Mouse (Mus musculus) intestine, embryonic 16.5 days (tissue): ENCODE measurements around the gene Trmt10b. TPM values are rescaled to one million over a fixed set of nuclear protein-coding genes. Genes with fewer than 3 reads are reported as not detected.

Experiments used
- ATAC-seq: fragments of 200-750 bp; cut with Nextera tagmentation; 2 replicates; pipeline ENCODE4 v1.8.0; 2017; ENCODE audit warnings: moderate TSS enrichment, moderate library complexity
- H3K27ac ChIP-seq: fragments of 300-500 bp; sonication (generic); 2 replicates; pipeline ENCODE4 v1.5.1; 2014; ENCODE audit warnings: mild to moderate bottlenecking, low read length
- H3K27me3 ChIP-seq: fragments of 300-500 bp; sonication (generic); replicated peaks from 2 replicates; pipeline ENCODE4 v1.6.1; 2014; ENCODE audit warnings: low read length, control low read depth, mixed read lengths; ENCODE audit not compliant: control insufficient read depth, insufficient read depth
- H3K36me3 ChIP-seq: fragments of 300-500 bp; sonication (generic); 2 replicates; pipeline ENCODE4 v1.6.1; 2014; ENCODE audit warnings: low read length, control low read depth; ENCODE audit not compliant: control insufficient read depth, insufficient read depth
- H3K4me1 ChIP-seq: fragments of 300-500 bp; sonication (generic); 2 replicates; pipeline ENCODE4 v1.6.1; 2014; ENCODE audit warnings: low read length, control low read depth, mixed read lengths; ENCODE audit not compliant: control insufficient read depth, insufficient read depth
- H3K4me2 ChIP-seq: fragments of 300-500 bp; sonication (generic); 2 replicates; pipeline ENCODE4 v1.6.1; 2014; ENCODE audit warnings: low read depth, low read length, control low read depth
- H3K4me3 ChIP-seq: fragments of 300-500 bp; sonication (generic); 2 replicates; pipeline ENCODE4 v1.5.1; 2014; ENCODE audit warnings: mild to moderate bottlenecking, low read length
- H3K9ac ChIP-seq: fragments of 300-500 bp; sonication (generic); 2 replicates; pipeline ENCODE4 v1.6.1; 2014; ENCODE audit warnings: low read depth, low read length
- H3K9me3 ChIP-seq: fragments of 300-500 bp; sonication (generic); 2 replicates; pipeline ENCODE4 v1.6.1; 2016; ENCODE audit warnings: low read length, control low read depth; ENCODE audit not compliant: control insufficient read depth
- WGBS: fragments of 180-500 bp; shearing (Covaris S2); extraction: QIAGEN DNeasy Blood & Tissue Kit; methylation state at CpG from one replicate; pipeline ENCODE4 v1.1.7; 2014; 5-methylcytosine and 5-hydroxymethylcytosine counted together
- polyA plus RNA-seq: library from polyadenylated mRNA; unstranded; fragments of >200 nt; fragmentation: Nextera tagmentation; extraction: Ambion mirVana; gene quantifications from 2 replicates; pipeline ENCODE4 v1.2.1, GENCODE M21; 2015

Gene Trmt10b
- polyA plus RNA-seq, 1 experiment from 2014 or later, result 15.5 TPM

GRCm38 (mm10) chr4:45331139-45331538 lies 34.2 kb downstream of the Trmt10b start:
- ATAC-seq, result no peak
- H3K27me3 ChIP-seq, result no peaks in the 10 kb centered on the region
- no peaks in the 10 kb centered on the region for H3K9me3 ChIP-seq
- no peak overlapping the region for H3K4me3 ChIP-seq
- H3K4me2 ChIP-seq, result no peak overlapping the region
- H3K9ac ChIP-seq, result no peak overlapping the region
- 73% methylated on average over 7 of the region's 7 CpGs for WGBS
- no peak overlapping the region for H3K27ac ChIP-seq
- H3K4me1 ChIP-seq, result no peaks in the 10 kb centered on the region
- H3K36me3 ChIP-seq, result no peaks in the 10 kb centered on the region

DNA sequence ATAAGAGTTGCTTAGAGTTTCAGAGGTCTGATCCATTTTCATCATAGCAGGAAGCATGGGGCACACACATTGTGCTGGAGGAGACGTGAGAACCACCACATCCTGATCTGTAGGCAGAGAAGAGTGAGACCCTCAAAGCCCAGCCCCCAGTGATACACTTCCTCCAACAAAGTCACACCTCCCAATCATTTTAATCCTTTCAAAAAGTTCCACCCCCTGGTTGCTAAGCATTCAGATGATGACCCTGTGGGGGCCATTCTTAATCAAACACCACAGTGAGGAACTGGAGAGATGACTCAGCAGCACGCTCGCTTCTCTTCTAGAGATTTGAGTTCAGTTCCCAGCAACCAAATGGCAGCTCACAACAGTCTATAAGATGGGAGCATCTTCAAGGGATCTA lies 35.5 kb downstream of the Trmt10b start:
- H3K36me3 ChIP-seq, result no peaks in the 10 kb centered on the region

DNA sequence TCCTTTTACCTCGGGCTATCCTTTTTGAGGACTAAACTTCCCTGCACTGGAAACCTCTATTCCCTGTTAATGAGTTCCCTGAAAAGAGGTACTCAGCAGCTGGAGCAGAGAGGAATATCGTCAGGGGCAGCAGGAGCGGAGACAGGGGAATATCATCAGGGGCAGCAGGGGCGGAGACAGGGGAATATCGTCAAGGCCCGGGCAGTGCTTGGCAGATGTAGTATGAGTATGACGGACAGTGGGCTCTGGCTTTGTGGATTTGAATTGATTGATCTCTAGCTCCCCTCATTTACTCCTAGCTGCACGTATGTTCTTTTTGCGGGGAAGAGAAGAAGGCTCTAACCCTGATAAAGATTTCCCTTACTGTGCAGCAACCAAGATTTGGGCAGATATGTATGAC lies 44.3 kb downstream of the Trmt10b start:
- 62% methylated on average over 9 of the region's 9 CpGs for WGBS

More for the DNA sequence above, 35.5 kb downstream of the Trmt10b start:
- 50% methylated on average over 3 of the region's 3 CpGs for WGBS
- Histone ChIP-seq H3K27me3 (no peaks in the 10 kb centered on the region), H3K9me3 (no peaks in the 10 kb centered on the region), H3K4me1 (no peaks in the 10 kb centered on the region), H3K27ac (no peak overlapping the region), H3K4me2 (no peak overlapping the region), H3K9ac (no peak overlapping the region), H3K4me3 (no peak overlapping the region)
- no peak for ATAC-seq

DNA sequence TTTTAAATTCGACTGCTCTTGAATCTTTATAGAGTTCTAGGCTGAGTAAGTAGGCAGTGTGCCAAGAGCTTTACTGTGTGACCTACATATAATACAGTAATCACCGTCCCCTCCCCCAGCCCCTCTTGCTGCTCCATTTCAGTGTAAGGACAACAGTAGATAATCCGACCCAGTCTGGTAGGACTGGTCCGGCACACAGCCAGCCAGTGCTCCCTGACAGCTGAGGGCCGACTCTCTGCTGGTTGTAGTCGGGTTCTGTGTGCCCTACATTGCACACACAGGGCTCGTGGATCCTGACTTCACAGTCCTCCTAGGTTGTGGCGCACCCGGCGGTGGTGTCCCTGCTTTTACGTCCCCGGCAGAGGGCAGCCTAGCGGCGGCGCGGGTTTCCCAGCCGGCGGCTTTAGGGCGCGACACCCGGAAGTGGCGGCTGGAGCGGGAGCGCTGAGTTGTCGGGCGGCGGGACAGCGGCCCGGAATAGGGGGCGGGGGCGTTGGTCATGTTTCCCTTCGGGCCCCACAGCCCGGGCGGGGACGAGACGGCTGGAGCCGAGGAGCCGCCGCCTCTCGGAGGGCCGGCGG lies 44.8 kb downstream of the Trmt10b start, which contains the start of gene Dcaf10:
Dcaf10 (plus strand) TSS at position 433 of the 581 bp plus-strand sequence.
- ATAC-seq, result peak; percentile 96
- peak within 1 kb of the TSS; percentile 95 for H3K9ac ChIP-seq
- H3K27me3 ChIP-seq, result no peaks in the 10 kb centered on the region
- peak within 1 kb of the TSS; percentile 96 for H3K4me3 ChIP-seq
- no peaks in the 10 kb centered on the region for H3K9me3 ChIP-seq
- peak within 1 kb of the TSS; percentile 99 for H3K27ac ChIP-seq
- H3K4me2 ChIP-seq, result peak within 1 kb of the TSS; percentile 89
- peaks cover 15% of the 10 kb centered on the region for H3K4me1 ChIP-seq
- 1% methylated on average over 42 of the region's 42 CpGs for WGBS
- no peaks in the 10 kb centered on the region for H3K36me3 ChIP-seq

More for the DNA sequence above, 44.3 kb downstream of the Trmt10b start:
- Histone ChIP-seq H3K36me3 (no peaks in the 10 kb centered on the region), H3K27ac (peak overlapping the region; percentile 99), H3K9ac (peak overlapping the region; percentile 82), H3K27me3 (no peaks in the 10 kb centered on the region), H3K4me2 (peak overlapping the region; percentile 89), H3K9me3 (no peaks in the 10 kb centered on the region), H3K4me1 (peaks cover 15% of the 10 kb centered on the region), H3K4me3 (peak overlapping the region; percentile 96; the same call in 1 of the 2 replicates)
- ATAC-seq, result no peak

DNA sequence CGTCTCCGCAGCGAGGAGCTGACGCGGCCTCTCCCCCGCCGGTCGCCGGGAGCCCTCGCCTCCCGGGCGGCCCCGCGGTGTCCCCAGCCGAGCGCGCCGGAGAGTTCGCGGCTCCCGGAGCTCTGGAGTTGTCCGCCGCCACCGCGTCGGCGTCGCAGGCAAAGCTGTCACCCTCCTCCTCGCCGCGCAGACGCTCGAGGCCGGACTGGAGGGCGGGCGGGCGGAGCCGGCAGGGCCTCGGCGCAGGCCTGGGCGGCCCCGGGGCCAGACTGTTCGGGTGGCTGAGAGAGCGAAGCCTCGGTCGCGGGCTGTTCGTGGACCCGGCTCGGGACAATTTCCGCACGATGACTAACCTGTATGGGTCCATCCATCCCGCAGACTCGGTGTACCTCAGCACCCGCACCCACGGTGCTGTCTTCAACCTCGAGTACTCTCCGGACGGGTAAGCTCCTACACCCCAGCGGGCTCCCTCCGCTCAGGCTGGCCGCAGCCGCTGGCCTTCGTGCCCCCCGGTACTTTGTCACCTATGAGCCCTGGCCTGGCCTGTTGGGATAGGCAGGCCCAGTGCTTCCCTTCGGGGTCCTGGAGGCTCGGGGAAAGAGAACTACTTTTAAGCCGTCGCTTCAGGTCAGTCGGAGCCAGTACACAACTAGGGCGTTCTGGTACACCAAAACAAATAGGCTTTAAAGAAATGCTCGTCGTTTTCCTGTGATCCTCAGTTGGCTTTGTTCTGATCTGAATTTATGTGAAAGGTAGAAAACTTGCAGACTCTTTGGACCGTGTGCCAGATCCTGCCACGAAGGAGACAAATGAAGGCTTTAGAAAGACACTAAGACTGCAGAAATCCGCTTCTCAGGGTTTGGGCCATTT lies 45.6 kb downstream of the Trmt10b start, which contains the start of gene Exosc3:
Exosc3 (minus strand) TSS at position 447 of the 870 bp plus-strand sequence.
- Histone ChIP-seq H3K9me3 (no peaks in the 10 kb centered on the region), H3K4me2 (peak within 1 kb of the TSS; percentile 89), H3K27ac (peak within 1 kb of the TSS; percentile 99), H3K27me3 (no peaks in the 10 kb centered on the region), H3K4me3 (peak within 1 kb of the TSS; percentile 96), H3K4me1 (peaks cover 15% of the 10 kb centered on the region), H3K36me3 (no peaks in the 10 kb centered on the region), H3K9ac (peak within 1 kb of the TSS; percentile 95)
- under 1% methylated on average over 76 of the region's 76 CpGs for WGBS
- ATAC-seq, result peak; percentile 91

- H3K9ac ChIP-seq, result no peak overlapping the region
- 87% methylated on average over 3 of the region's 3 CpGs for WGBS
- ATAC-seq, result no peak
These were observed 59.7 kb downstream of the Trmt10b start for GRCm38 (mm10) chr4:45356653-45357052.

More at GRCm38 (mm10) chr4:45356653-45357052, 59.7 kb downstream of the Trmt10b start:
- Histone ChIP-seq H3K4me3 (no peak overlapping the region), H3K9me3 (no peaks in the 10 kb centered on the region), H3K27ac (no peak overlapping the region), H3K4me2 (no peak overlapping the region), H3K27me3 (no peaks in the 10 kb centered on the region), H3K4me1 (no peaks in the 10 kb centered on the region), H3K36me3 (peaks cover 4% of the 10 kb centered on the region)

Other genes with a start within 250 kb of the Trmt10b start
- gene Fbxo10, start 212.5 kb upstream of the Trmt10b start, polyA plus RNA-seq, result 7.9 and 8.2 TPM in 2 replicates
- 367 and 411 TPM in 2 replicates for gene Tomm5, start 189.0 kb upstream of the Trmt10b start, polyA plus RNA-seq
- gene Frmpd1, start 112.3 kb upstream of the Trmt10b start, polyA plus RNA-seq, result 0.39 and 0.48 TPM in 2 replicates
- gene Dcaf10, start 45.0 kb downstream of the Trmt10b start, polyA plus RNA-seq, result 6.4 and 7.4 TPM in 2 replicates
- gene Exosc3, start 45.6 kb downstream of the Trmt10b start, polyA plus RNA-seq, result 77.1 and 82.7 TPM in 2 replicates
- gene Slc25a51, start 111.6 kb downstream of the Trmt10b start, polyA plus RNA-seq, result 50.3 and 55.5 TPM in 2 replicates
- 1.5 and 2.7 TPM in 2 replicates for gene Shb, start 235.3 kb downstream of the Trmt10b start, polyA plus RNA-seq